Mouse (Mus musculus) E14TG2a.4 (cell line): ENCODE results near the gene Nudt3.

ENCODE experiments used
- CTCF ChIP-seq: conservative IDR thresholded peaks from 2 replicates; pipeline ENCODE4 v1.5.1; 2014; ENCODE audit warnings: low read length
- NANOG ChIP-seq: IDR thresholded peaks from 2 replicates; pipeline ENCODE4 v1.6.1; 2014; ENCODE audit warnings: borderline replicate concordance, low read length, mixed read lengths
- POU5F1 ChIP-seq: IDR thresholded peaks from 2 replicates; pipeline ENCODE4 v1.6.1; 2014; ENCODE audit warnings: low read length, borderline replicate concordance

GRCm38 (mm10) chr17:27568228-27568627, 55.1 kb downstream of the Nudt3 start:
- TF ChIP-seq NANOG (no peak), CTCF (no peak), POU5F1 (no peak)
